Mouse (Mus musculus) limb, embryonic 14.5 days (tissue): ENCODE measurements around the gene Dpysl5. TPM values are rescaled to one million over a fixed set of nuclear protein-coding genes. Genes with fewer than 3 reads are reported as not detected.
"Not testable (repeated sequence)": the region's sequence is repeated elsewhere in the genome, so short reads cannot be mapped to it uniquely, and the experiment has no call there.

Experiments
- ATAC-seq: fragments of 200-750 bp; cut with Nextera tagmentation; 2 replicates; pipeline ENCODE4 v1.8.0; 2017; ENCODE audit warnings: low read depth, moderate number of reproducible peaks, moderate TSS enrichment; ENCODE audit not compliant: low FRiP score
- DNase-seq: peaks from one replicate; pipeline ENCODE4 v3.0.0-alpha.2; 2015; ENCODE audit warnings: low spot score
- H3K27ac ChIP-seq: fragments of 300-500 bp; sonication (generic); replicated peaks from 2 replicates; pipeline ENCODE4 v1.5.1; 2014; ENCODE audit warnings: low read depth, mild to moderate bottlenecking, low read length, moderate library complexity, mixed read lengths
- H3K27me3 ChIP-seq: fragments of 300-500 bp; sonication (generic); 2 replicates; pipeline ENCODE4 v1.6.1; 2014; ENCODE audit warnings: low read length, mixed read lengths; ENCODE audit not compliant: control insufficient read depth, insufficient read depth
- H3K36me3 ChIP-seq: fragments of 300-500 bp; sonication (generic); 2 replicates; pipeline ENCODE4 v1.6.1; 2014; ENCODE audit warnings: mild to moderate bottlenecking, low read length, moderate library complexity, mixed read lengths; ENCODE audit not compliant: control insufficient read depth, insufficient read depth
- H3K4me1 ChIP-seq: fragments of 300-500 bp; sonication (generic); 2 replicates; pipeline ENCODE4 v1.6.1; 2014; ENCODE audit warnings: antibody characterized with exemption, low read length, mixed read lengths; ENCODE audit not compliant: control insufficient read depth, insufficient read depth
- H3K4me2 ChIP-seq: fragments of 300-500 bp; sonication (generic); replicated peaks from 2 replicates; pipeline ENCODE4 v1.6.1; 2014; ENCODE audit warnings: low read depth, mild to moderate bottlenecking, low read length, moderate library complexity; ENCODE audit not compliant: severe bottlenecking
- H3K4me3 ChIP-seq: fragments of 300-500 bp; sonication (generic); replicated peaks from 2 replicates; pipeline ENCODE4 v1.5.1; 2014; ENCODE audit warnings: low read length
- H3K9ac ChIP-seq: fragments of 300-500 bp; sonication (generic); 2 replicates; pipeline ENCODE4 v1.6.1; 2014; ENCODE audit warnings: mild to moderate bottlenecking, low read depth, low read length, moderate library complexity; ENCODE audit not compliant: severe bottlenecking
- H3K9me3 ChIP-seq: fragments of 300-500 bp; sonication (generic); 2 replicates; pipeline ENCODE4 v1.6.1; 2016; ENCODE audit warnings: low read length; ENCODE audit not compliant: control insufficient read depth
- POLR2A ChIP-seq: fragments of 200-500 bp; IDR thresholded peaks from 2 replicates; pipeline ENCODE4 v1.8.0; 2012; ENCODE audit warnings: inconsistent platforms, mild to moderate bottlenecking, moderate library complexity, borderline replicate concordance; ENCODE audit not compliant: insufficient read depth, insufficient read length; ENCODE audit errors: extremely low read depth
- WGBS: fragments of 180-500 bp; shearing (Covaris S2); extraction: QIAGEN DNeasy Blood & Tissue Kit; methylation state at CpG from one replicate; pipeline ENCODE4 v1.1.7; 2014; 5-methylcytosine and 5-hydroxymethylcytosine counted together
- polyA plus RNA-seq, 2 experiments: library from polyadenylated mRNA; depleted of rRNA in 1 of 2; stranded (reverse) in 1 of 2; unstranded in 1 of 2; fragments of >200 nt; fragmentation: Nextera tagmentation in 1 of 2; extraction: Ambion mirVana in 1 of 2; gene quantifications; 2 replicates each; pipeline versions ENCODE4 v1.2.1 to v1.2.3; 2012 to 2014

Gene Dpysl5
- polyA plus RNA-seq, 2 experiments, result 4.6 to 9.2 TPM

GRCm38 (mm10) chr5:30682967-30683600, 28.3 kb upstream of the Dpysl5 start:
- TF ChIP-seq POLR2A, result no peak
- no peak for DNase-seq
- H3K27ac ChIP-seq, result no peak overlapping the region

DNA sequence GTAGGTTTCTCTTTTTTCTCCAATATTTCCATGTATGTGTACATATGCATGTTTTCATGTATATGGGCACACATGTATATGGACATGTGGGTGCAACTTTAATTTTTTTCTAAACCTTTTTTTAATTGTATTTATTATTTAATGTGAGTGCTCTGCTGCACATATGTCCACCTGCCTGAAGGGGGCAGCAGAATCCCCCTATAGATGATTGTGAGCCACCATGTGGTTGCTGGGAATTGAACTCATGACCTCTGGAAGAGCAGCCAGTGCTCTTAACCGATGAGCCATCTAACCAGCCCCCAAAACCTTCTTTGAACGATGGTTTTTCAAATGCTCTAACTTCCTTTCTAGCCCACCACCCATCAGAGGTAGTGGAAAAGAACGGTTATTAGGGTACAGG, 27.4 kb upstream of the Dpysl5 start:
- H3K4me2 ChIP-seq, result no peak overlapping the region
- H3K4me3 ChIP-seq, result no peak overlapping the region
- DNase-seq (no peak), ATAC-seq (no peak)
- H3K9me3 ChIP-seq, result no peaks in the 10 kb centered on the region
- H3K36me3 ChIP-seq, result no peaks in the 10 kb centered on the region; the same call in 1 of the 2 replicates
- no peak for TF ChIP-seq POLR2A
- WGBS, result 78% methylated on average over 3 of the region's 3 CpGs
- H3K9ac ChIP-seq, result no peak overlapping the region
- no peak overlapping the region for H3K27ac ChIP-seq
- H3K4me1 ChIP-seq, result no peaks in the 10 kb centered on the region
- no peaks in the 10 kb centered on the region for H3K27me3 ChIP-seq

More at GRCm38 (mm10) chr5:30682967-30683600, 28.3 kb upstream of the Dpysl5 start:
- H3K9ac ChIP-seq, result no peak overlapping the region
- no peaks in the 10 kb centered on the region for H3K4me1 ChIP-seq
- no peak overlapping the region for H3K4me3 ChIP-seq
- H3K4me2 ChIP-seq, result no peak overlapping the region
- H3K36me3 ChIP-seq, result no peaks in the 10 kb centered on the region; the same call in 1 of the 2 replicates
- no peak for ATAC-seq
- H3K27me3 ChIP-seq, result no peaks in the 10 kb centered on the region
- no peaks in the 10 kb centered on the region for H3K9me3 ChIP-seq

DNA sequence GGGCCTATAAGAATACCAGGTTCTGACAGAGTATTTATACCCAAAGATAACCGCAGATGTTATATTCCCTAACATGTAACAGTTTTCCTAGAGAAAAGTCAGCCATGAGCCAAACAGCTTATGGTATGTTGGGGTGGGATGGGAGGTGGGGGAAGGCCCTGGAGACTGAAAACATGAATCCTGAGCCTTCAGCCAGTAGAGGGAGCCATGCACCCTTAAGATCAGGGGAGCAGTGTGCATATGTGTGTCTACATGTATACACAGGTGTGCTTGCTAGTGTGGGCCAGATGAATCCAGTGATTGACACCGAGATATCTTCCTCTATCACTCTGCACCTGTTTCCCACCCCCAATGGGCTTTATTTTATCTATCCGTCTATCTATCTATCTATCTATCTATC, 24.6 kb upstream of the Dpysl5 start:
- H3K36me3 ChIP-seq, result no peaks in the 10 kb centered on the region
- no peaks in the 10 kb centered on the region for H3K9me3 ChIP-seq
- H3K4me1 ChIP-seq, result no peaks in the 10 kb centered on the region
- ATAC-seq, result no peak
- H3K27ac ChIP-seq, result no peak overlapping the region
- TF ChIP-seq POLR2A, result no peak
- WGBS, result 65% methylated on average over 3 of the region's 3 CpGs
- no peak overlapping the region for H3K4me2 ChIP-seq
- no peak for DNase-seq
- no peak overlapping the region for H3K9ac ChIP-seq
- no peaks in the 10 kb centered on the region for H3K27me3 ChIP-seq
- no peak overlapping the region for H3K4me3 ChIP-seq

GRCm38 (mm10) chr5:30700361-30701000, 10.9 kb upstream of the Dpysl5 start:
- WGBS, result 83% methylated on average over 8 of the region's 8 CpGs
- H3K4me3 ChIP-seq, result no peak overlapping the region
- H3K27ac ChIP-seq, result no peak overlapping the region
- H3K4me2 ChIP-seq, result no peak overlapping the region
- H3K36me3 ChIP-seq, result no peaks in the 10 kb centered on the region
- DNase-seq, result no peak
- no peaks in the 10 kb centered on the region for H3K27me3 ChIP-seq
- H3K4me1 ChIP-seq, result no peaks in the 10 kb centered on the region
- no peaks in the 10 kb centered on the region for H3K9me3 ChIP-seq
- H3K9ac ChIP-seq, result no peak overlapping the region
- no peak for ATAC-seq
- TF ChIP-seq POLR2A, result no peak

GRCm38 (mm10) chr5:30701373-30701772, 10.0 kb upstream of the Dpysl5 start:
- not testable (repeated sequence) for H3K27me3 ChIP-seq, DNase-seq, H3K9me3 ChIP-seq, H3K4me2 ChIP-seq, H3K4me3 ChIP-seq, H3K36me3 ChIP-seq, H3K27ac ChIP-seq, H3K9ac ChIP-seq, ATAC-seq, H3K4me1 ChIP-seq
- 54% methylated on average over 4 of the region's 4 CpGs for WGBS
